ENCODE assay signal across 11 mouse cellular contexts in the genomic region with DNA sequence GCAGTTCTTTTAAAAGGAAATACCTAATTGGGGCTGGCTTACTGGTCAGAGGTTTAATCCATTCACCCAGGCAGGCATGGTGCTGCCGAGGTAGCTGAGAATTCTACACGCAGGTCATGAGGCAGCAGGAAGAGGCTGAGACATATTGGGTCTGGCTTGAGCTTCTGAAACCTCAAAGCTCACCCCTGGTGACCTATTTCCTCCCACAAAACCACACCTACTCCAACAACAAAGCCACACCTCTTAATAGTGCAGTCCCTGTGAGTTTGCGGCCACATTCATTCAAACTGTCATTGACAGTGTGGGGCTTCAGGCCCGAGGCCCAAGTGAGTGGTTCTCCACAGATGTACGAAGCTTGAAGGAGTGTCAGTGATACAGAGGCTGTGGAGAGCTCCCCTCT. TPM values are rescaled to one million over a fixed set of nuclear protein-coding genes. Genes with fewer than 3 reads are reported as not detected.
"Had no signal": no experiment of that assay in that cellular context is flagged by ENCODE, and none has a peak within 500 bp of the region (broad histone marks: within the 10 kb centered on the region; RNA-seq: fewer than 3 reads in every experiment).

No protein-coding gene starts in this region.

- DNase-seq: liver, postnatal 0 days; lung, adult 2 months; lung, postnatal 14 days; lung, postnatal 36 days; right cerebral cortex, postnatal 25 days; right cerebral cortex, postnatal 4 days; spleen, adult 18-20 months; thymus, adult 18-20 months; thymus, postnatal 14 days; thymus, postnatal 36 days had no signal

RNA-seq across cellular contexts. Expression of gene Dctd, which starts 34.4 kb away (rescaled TPM):
- total RNA-seq: neutrophil, adult 5-6 weeks had no signal
